Mouse (Mus musculus) bone marrow, adult 2 months (tissue): ENCODE measurements at regions not wholly inside any gene's neighbourhood (a gene's known extent, or its start where the extent isn't known, plus 50 kb on each side); places are given as distances from the start of the nearest gene placed in this dataset.

Experiments
- H3K27ac ChIP-seq: fragments of 200-500 bp; 2 replicates; pipeline ENCODE4 v1.5.1; 2012; ENCODE audit warnings: low read depth, mild to moderate bottlenecking, control low read depth, inconsistent platforms, low read length; ENCODE audit not compliant: control insufficient read depth, poor library complexity, insufficient read depth
- H3K4me1 ChIP-seq: fragments of 200-500 bp; 2 replicates; pipeline ENCODE4 v1.6.1; 2011; ENCODE audit warnings: low read length; ENCODE audit not compliant: control insufficient read depth, insufficient read depth
- H3K4me3 ChIP-seq: fragments of 200-500 bp; replicated peaks from 2 replicates; pipeline ENCODE3; 2011; ENCODE audit warnings: mild to moderate bottlenecking, low read depth, low read length, control low read depth; ENCODE audit not compliant: control insufficient read depth
- CTCF ChIP-seq: fragments of 200-500 bp; IDR thresholded peaks from 2 replicates; pipeline ENCODE4 v1.5.1; 2011; ENCODE audit warnings: low read length, control low read depth; ENCODE audit not compliant: control insufficient read depth, insufficient read depth
- POLR2A ChIP-seq: fragments of 200-500 bp; IDR thresholded peaks from 2 replicates; pipeline ENCODE4 v1.6.1; 2011; ENCODE audit warnings: low read depth, mild to moderate bottlenecking, control low read depth, low read length, borderline replicate concordance; ENCODE audit not compliant: control insufficient read depth
- WGBS: fragments of 180-500 bp; shearing (Covaris S2); methylation state at CpG from one replicate; pipeline ENCODE4 v1.1.7; 2018; 5-methylcytosine and 5-hydroxymethylcytosine counted together

DNA sequence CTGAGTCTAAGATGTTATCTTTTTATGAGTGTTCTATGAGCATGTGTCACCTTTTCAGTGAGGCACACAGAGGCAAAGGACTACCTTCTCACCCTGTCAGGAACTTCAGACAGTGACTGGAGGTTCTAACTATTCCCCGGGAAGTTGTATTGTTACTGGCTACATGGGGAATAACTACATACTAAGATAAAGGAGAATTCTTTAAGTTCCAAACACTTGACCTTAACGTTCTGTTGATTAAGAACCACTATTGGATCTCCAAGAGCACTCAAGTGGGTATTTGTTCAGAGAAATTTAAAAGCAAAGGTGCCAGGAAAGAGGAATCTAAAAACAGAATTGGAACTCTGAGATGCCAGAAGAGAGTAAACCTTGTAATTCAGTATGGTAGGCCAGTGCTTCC, 139.5 kb upstream of the Nrp1 start:
- TF ChIP-seq POLR2A (no peak), CTCF (no peak)
- no peak overlapping the region for H3K27ac ChIP-seq
- H3K4me3 ChIP-seq: no peak overlapping the region
- WGBS: 79% methylated on average over 2 of the region's 2 CpGs
- H3K4me1 ChIP-seq: peaks cover 3% of the 10 kb centered on the region; the same call in 1 of the 2 replicates

DNA sequence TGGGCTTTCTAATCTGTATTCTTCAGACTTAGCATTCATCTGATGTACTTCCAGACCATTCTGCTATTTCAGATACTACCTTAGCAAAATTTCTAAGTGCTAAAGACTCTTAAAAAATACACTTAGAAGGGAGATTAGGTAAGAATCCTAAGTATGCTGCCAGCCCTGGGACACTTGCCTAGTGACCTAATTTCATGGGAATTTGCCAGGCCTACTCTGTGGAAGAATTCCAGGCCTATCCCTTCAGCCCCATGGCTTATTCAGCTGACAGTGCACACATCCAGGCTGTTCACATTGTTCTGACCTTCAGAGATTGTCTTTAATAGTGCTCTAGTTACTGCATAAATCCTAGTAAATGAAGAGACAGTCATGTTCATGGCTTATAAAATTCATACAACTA, 138.9 kb upstream of the Nrp1 start:
- no peak overlapping the region for H3K27ac ChIP-seq
- no peak for TF ChIP-seq CTCF
- TF ChIP-seq POLR2A: no peak
- H3K4me3 ChIP-seq: no peak overlapping the region
- peaks cover 5% of the 10 kb centered on the region; the same call in 1 of the 2 replicates for H3K4me1 ChIP-seq

DNA sequence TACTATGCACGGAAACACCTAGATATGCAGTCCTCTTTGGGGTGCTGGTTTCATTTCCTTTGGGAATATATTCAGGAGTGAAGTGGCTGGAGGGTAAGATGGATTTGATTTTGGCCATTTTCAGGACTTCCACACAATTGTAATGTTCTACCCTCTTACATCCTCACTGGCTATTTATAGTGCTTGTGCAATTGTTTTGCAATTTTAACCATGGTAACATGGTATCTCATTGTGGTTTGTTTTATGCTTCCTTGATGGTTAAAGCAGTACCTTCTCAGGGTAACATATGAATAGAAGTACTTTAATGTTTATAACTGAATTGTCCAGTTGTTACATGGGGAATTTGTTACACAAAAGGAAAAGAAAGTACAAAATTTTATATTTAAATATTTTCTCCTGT, 135.3 kb upstream of the Nrp1 start:
- 51% methylated on average over 1 of the region's 1 CpGs for WGBS
- no peak overlapping the region for H3K27ac ChIP-seq
- TF ChIP-seq CTCF: no peak
- no peak for TF ChIP-seq POLR2A
- no peak overlapping the region for H3K4me3 ChIP-seq
- peaks cover 6% of the 10 kb centered on the region; the same call in 1 of the 2 replicates for H3K4me1 ChIP-seq

DNA sequence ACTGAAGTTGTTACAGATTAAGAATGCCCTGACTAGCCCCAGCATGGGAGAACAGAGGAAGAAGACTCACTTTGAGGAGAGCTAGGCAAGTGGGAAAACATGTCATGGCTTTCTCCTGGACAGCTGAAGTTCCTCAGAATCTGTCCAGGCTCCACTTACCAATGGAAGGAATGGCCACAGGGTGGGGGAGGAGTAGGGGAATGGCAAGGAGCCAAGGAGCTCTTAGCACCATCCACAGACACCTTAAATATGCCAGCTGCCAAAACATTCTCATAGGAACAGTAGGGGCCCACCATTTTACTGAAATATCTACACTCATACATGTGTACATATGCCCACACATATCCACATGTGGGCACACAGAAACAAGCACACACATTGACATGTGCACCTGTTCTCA, 134.9 kb upstream of the Nrp1 start:
- TF ChIP-seq CTCF (no peak), POLR2A (no peak)
- peaks cover 6% of the 10 kb centered on the region; the same call in 1 of the 2 replicates for H3K4me1 ChIP-seq
- H3K27ac ChIP-seq: no peak overlapping the region
- no peak overlapping the region for H3K4me3 ChIP-seq

DNA sequence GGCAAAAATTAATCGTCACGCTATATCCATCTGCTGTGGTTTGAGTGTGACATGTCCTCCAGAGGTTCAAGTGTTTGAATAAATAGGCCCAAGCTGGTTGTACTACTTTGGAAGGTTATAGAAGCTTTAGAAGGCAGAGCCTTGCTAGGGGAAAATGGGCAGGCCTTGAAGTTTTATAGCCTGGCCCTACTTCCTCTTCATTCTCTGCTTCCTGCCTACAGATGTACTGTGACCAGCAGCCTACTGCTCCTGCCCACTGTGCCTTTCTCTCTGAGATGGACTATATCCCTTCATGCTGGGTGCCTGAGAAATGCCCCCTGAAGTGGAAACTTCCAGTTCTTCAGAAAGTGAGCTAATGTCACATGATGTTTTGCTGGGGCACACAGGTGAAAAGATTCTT, 133.3 kb upstream of the Nrp1 start:
- no peak for TF ChIP-seq POLR2A
- TF ChIP-seq CTCF: no peak
- no peak overlapping the region for H3K4me3 ChIP-seq
- no peak overlapping the region for H3K27ac ChIP-seq
- WGBS: 77% methylated on average over 2 of the region's 2 CpGs
- peaks cover 6% of the 10 kb centered on the region; the same call in 1 of the 2 replicates for H3K4me1 ChIP-seq

DNA sequence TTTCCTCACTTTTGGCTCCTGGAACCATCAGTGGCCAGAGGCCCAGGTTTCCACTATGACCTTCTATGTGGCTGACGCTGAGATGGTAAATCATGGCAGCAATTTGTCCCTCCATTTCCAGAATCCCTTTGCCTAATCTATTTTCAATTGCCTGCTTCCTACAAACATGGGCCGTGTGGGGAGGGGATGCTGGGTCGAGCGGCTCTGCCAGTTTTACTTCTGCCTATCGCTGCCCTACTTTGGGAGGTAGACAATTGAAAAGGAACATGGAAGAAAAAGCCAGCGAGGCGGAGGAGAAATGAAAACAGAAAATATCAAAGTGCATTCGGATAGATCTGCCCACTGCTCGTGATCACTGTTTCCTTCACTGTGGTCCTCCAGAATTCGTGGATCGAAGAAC, 123.3 kb upstream of the Nrp1 start:
- Histone ChIP-seq H3K27ac (no peak overlapping the region), H3K4me1 (no peaks in the 10 kb centered on the region), H3K4me3 (no peak overlapping the region)
- 54% methylated on average over 11 of the region's 11 CpGs for whole genome bisulfite sequencing
- no peak for TF ChIP-seq POLR2A
- TF ChIP-seq CTCF: no peak

DNA sequence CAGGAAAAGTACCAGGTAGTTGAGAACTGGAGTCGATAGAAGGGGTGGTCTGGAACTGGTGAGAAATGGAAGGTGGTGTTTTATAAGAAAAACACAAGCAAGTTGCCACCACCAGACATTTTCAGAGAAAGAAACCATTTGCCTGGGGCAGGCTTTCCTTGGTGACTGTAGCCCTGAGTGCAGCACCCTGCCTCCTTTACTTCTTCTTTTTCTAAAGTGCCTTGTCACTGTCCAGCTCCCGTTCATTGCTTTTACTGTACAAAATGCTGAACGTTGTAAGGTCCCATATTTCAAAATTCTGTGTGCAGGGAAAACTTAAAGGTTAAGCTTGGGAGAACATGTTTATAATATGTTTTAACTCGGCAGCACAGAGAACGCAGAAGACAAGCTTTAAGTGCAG, 122.9 kb upstream of the Nrp1 start:
- Histone ChIP-seq H3K4me1 (no peaks in the 10 kb centered on the region), H3K27ac (no peak overlapping the region), H3K4me3 (no peak overlapping the region)
- TF ChIP-seq POLR2A: no peak
- TF ChIP-seq CTCF: no peak
- 10% methylated on average over 5 of the region's 5 CpGs for WGBS

DNA sequence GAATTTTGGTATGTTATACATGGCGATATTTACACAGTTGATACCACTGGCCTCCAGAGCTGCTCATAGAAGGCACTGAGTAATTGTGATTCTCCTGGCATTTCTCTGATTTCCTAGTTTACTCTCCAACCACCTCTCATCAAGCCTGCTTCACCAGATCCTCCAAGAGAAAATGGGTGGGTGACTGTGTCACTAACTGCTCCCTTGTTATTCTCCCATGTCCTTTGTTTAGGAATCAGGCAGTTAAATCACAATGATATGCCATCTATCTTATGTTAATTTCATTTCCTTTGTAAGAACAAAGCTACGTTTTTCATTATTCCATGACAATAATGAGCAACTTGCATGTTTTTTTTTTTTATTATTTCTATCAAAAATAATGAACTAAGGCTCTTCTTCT, 122.3 kb upstream of the Nrp1 start:
- WGBS: 66% methylated on average over 2 of the region's 2 CpGs
- Histone ChIP-seq H3K4me3 (no peak overlapping the region), H3K4me1 (no peaks in the 10 kb centered on the region), H3K27ac (no peak overlapping the region)
- TF ChIP-seq CTCF: no peak
- TF ChIP-seq POLR2A: no peak

DNA sequence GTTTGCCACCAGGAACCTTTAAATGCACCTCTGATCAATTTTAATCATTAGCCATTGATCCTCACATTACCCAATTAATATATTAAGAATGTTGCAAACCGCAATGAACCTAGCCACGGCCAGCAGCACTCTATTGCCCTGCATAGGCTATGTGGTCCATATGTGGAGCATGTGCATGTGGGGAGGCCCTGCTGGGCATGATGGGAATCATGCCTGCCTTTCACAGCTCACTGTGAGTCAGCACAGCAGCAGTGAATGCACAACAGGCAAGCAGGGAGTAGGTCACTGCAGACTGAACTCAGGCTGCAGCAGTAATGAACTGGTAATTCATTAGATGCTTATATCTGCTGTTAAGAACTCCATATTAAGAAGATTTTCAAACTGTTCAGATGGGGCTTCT, 119.5 kb upstream of the Nrp1 start:
- H3K4me1 ChIP-seq: no peaks in the 10 kb centered on the region
- H3K4me3 ChIP-seq: no peak overlapping the region
- no peak for TF ChIP-seq POLR2A
- no peak for TF ChIP-seq CTCF
- H3K27ac ChIP-seq: no peak overlapping the region
- WGBS: 89% methylated on average over 2 of the region's 2 CpGs
